Comparison of ENCODE assay signal across 8 mouse cellular contexts in genomic region chr7:28527922-28528719, GRCm38 (mm10). TPM values are rescaled to one million over a fixed set of nuclear protein-coding genes. Genes with fewer than 3 reads are reported as not detected.
DNase-seq lines count a peak whose midpoint lies in the region; ATAC-seq and TF ChIP-seq lines count a peak whose summit lies in the region.

No protein-coding gene starts in this region.

- H3K36me3 ChIP-seq in forebrain, embryonic 10.5 days (replicated peaks), result no peaks in the 10 kb centered on the region
- H3K36me3 ChIP-seq in forebrain, embryonic 15.5 days, result no peaks in the 10 kb centered on the region

- no peak overlapping the region for H3K4me2 ChIP-seq in forebrain, embryonic 15.5 days (replicated peaks)

- H3K27ac ChIP-seq in forebrain, embryonic 10.5 days, result no peak overlapping the region
- H3K27ac ChIP-seq in forebrain, embryonic 15.5 days (replicated peaks), result no peak overlapping the region
- no peak overlapping the region for H3K27ac ChIP-seq in left cerebral cortex, adult 2 months

- peak; percentile 79 for TF ChIP-seq CTCF in left cerebral cortex, adult 2 months (IDR thresholded peaks at IDR 0.05)

- H3K4me3 ChIP-seq in forebrain, embryonic 10.5 days, result peak overlapping the region; percentile 5; the same call in 1 of the 2 replicates
- H3K4me3 ChIP-seq in forebrain, embryonic 15.5 days, result no peak overlapping the region
- no peak overlapping the region for H3K4me3 ChIP-seq in left cerebral cortex, adult 2 months

- H3K4me1 ChIP-seq in forebrain, embryonic 10.5 days, result peaks cover 10% of the 10 kb centered on the region; the same call in 1 of the 2 replicates
- H3K4me1 ChIP-seq in forebrain, embryonic 15.5 days, result no peaks in the 10 kb centered on the region

- peak; percentile 79 for DNase-seq in forebrain, embryonic 10.5 days (ENCODE audit: extremely low spot score, low spot score)
- DNase-seq in c-Kit-positive CD71-positive TER-119-negative erythroid progenitor cells, embryonic 14.5 days (ENCODE audit: low read depth), result peak; percentile 61
- DNase-seq in frontal cortex, postnatal 36 days (ENCODE audit: low spot score in 2 of 2), result peak; percentile 56 to 65
- DNase-seq in left cerebral cortex, adult 2 months (ENCODE audit: extremely low spot score in 1 of 2, low spot score in 2 of 2), result peak; percentile 61 to 67
- peak; percentile 69 for DNase-seq in spleen, adult 12 weeks (ENCODE audit: low spot score)

- H3K9ac ChIP-seq in forebrain, embryonic 15.5 days (replicated peaks), result no peak overlapping the region

- no peaks in the 10 kb centered on the region for H3K9me3 ChIP-seq in forebrain, embryonic 10.5 days
- no peaks in the 10 kb centered on the region for H3K9me3 ChIP-seq in forebrain, embryonic 15.5 days

- H3K27me3 ChIP-seq in forebrain, embryonic 10.5 days (ENCODE audit: poor library complexity, severe bottlenecking), result peaks cover 4% of the 10 kb centered on the region; the same call in 1 of the 2 replicates
- H3K27me3 ChIP-seq in forebrain, embryonic 15.5 days, result no peaks in the 10 kb centered on the region

- no peak for ATAC-seq in forebrain, embryonic 15.5 days (replicated peaks)
- peak; percentile 95 for ATAC-seq in inflammation-experienced regulatory T-cells, adult 6 months
- peak; percentile 95 for ATAC-seq in megakaryocyte progenitor cell, adult 5-6 weeks (replicated peaks; ENCODE audit: poor library complexity)

- intact Hi-C loops in left cerebral cortex, adult 2 months (cut with DNase I), result loop anchor here (1.0 to 5.0 kb wide), 3 partner anchors 36 to 82 kb away; no protein-coding TSS in a partner anchor

- 7% methylated on average over 19 of the region's 19 CpGs for WGBS in forebrain, embryonic 10.5 days
- WGBS in forebrain, embryonic 15.5 days, result 9% methylated on average over 19 of the region's 19 CpGs

RNA-seq across cellular contexts. Expression of gene Ifnl3, which starts 5.5 kb away (rescaled TPM):
- polyA plus RNA-seq in forebrain, embryonic 10.5 days (2016; fragmentation: Nextera tagmentation; extraction: Ambion mirVana), result not detected in 2 replicates
- not detected in 2 replicates for polyA plus RNA-seq in forebrain, embryonic 15.5 days (2015; fragmentation: Nextera tagmentation; extraction: Ambion mirVana)
- not detected for polyA plus RNA-seq in inflammation-experienced regulatory T-cells, adult 6 months (2017; shearing (Covaris generic))
- total RNA-seq in left cerebral cortex, adult 2 months (2021), result not detected
- total RNA-seq in megakaryocyte progenitor cell, adult 5-6 weeks (2015), result not detected in 2 replicates
- total RNA-seq in megakaryocyte progenitor cell, adult 5-6 weeks (2017), result not detected in 2 replicates

RNA-seq across cellular contexts. Expression of gene Sycn, which starts 12.6 kb away (rescaled TPM):
- not detected in 2 replicates for polyA plus RNA-seq in forebrain, embryonic 10.5 days (2016; fragmentation: Nextera tagmentation; extraction: Ambion mirVana)
- polyA plus RNA-seq in forebrain, embryonic 15.5 days (2015; fragmentation: Nextera tagmentation; extraction: Ambion mirVana), result not detected in 2 replicates
- not detected for polyA plus RNA-seq in inflammation-experienced regulatory T-cells, adult 6 months (2017; shearing (Covaris generic))
- total RNA-seq in left cerebral cortex, adult 2 months (2021), result not detected
- not detected in 2 replicates for total RNA-seq in megakaryocyte progenitor cell, adult 5-6 weeks (2015)
- not detected in 2 replicates for total RNA-seq in megakaryocyte progenitor cell, adult 5-6 weeks (2017)

RNA-seq across cellular contexts. Expression of gene Ifnl2, which starts 17.9 kb away (rescaled TPM):
- not detected in 2 replicates for polyA plus RNA-seq in forebrain, embryonic 10.5 days (2016; fragmentation: Nextera tagmentation; extraction: Ambion mirVana)
- not detected in 2 replicates for polyA plus RNA-seq in forebrain, embryonic 15.5 days (2015; fragmentation: Nextera tagmentation; extraction: Ambion mirVana)
- polyA plus RNA-seq in inflammation-experienced regulatory T-cells, adult 6 months (2017; shearing (Covaris generic)), result not detected
- not detected for total RNA-seq in left cerebral cortex, adult 2 months (2021)
- total RNA-seq in megakaryocyte progenitor cell, adult 5-6 weeks (2015), result not detected in 2 replicates
- not detected in 2 replicates for total RNA-seq in megakaryocyte progenitor cell, adult 5-6 weeks (2017)

RNA-seq across cellular contexts. Expression of gene Nccrp1, which starts 18.9 kb away (rescaled TPM):
- not detected in 2 replicates for polyA plus RNA-seq in forebrain, embryonic 10.5 days (2016; fragmentation: Nextera tagmentation; extraction: Ambion mirVana)
- polyA plus RNA-seq in forebrain, embryonic 15.5 days (2015; fragmentation: Nextera tagmentation; extraction: Ambion mirVana), result not detected in 2 replicates
- 1 to 10 TPM in 1 of 3 experiments, not detected in 2; 1.4 TPM for polyA plus RNA-seq in inflammation-experienced regulatory T-cells, adult 6 months (2017; shearing (Covaris generic))
- total RNA-seq in left cerebral cortex, adult 2 months (2021), result under 1 TPM in 1 of 2 experiments, not detected in 1; 0.30 TPM
- total RNA-seq in megakaryocyte progenitor cell, adult 5-6 weeks (2015), result not detected in 2 replicates
- not detected in 2 replicates for total RNA-seq in megakaryocyte progenitor cell, adult 5-6 weeks (2017)
